Mouse (Mus musculus) MEL (cell line): ENCODE results near the gene Srsf3. TPM values are rescaled to one million over a fixed set of nuclear protein-coding genes. Genes with fewer than 3 reads are reported as not detected.
A peak's percentile ranks its signal among the peaks of the same experiment; 100 is the strongest.

ENCODE experiments used
- DNase-seq: peaks from one replicate; pipeline ENCODE4 v3.0.0; 2011; ENCODE audit warnings: low read depth, low spot score
- H3K27ac ChIP-seq: 2 replicates; pipeline ENCODE4 v1.5.1; 2012; ENCODE audit warnings: low read depth, mild to moderate bottlenecking, control low read depth, low read length, moderate library complexity; ENCODE audit not compliant: control insufficient read depth
- H3K27me3 ChIP-seq, 2 experiments: fragments of 150-350 bp in 1 of 2; sonication (generic) in 1 of 2; 2 replicates each; pipeline ENCODE4 v1.6.1; 2012; ENCODE audit warnings: low read length in 2 of 2, mild to moderate bottlenecking in 2 of 2, improper control_type of control experiment in 1 of 2, moderate library complexity in 1 of 2; ENCODE audit not compliant: insufficient read depth in 2 of 2, control insufficient read depth in 1 of 2
- H3K36me3 ChIP-seq, 2 experiments: 2 replicates each; pipeline ENCODE4 v1.6.1; 2012 to 2014; ENCODE audit warnings: low read length in 2 of 2, improper control_type of control experiment in 1 of 2, inconsistent platforms in 1 of 2, mild to moderate bottlenecking in 1 of 2; ENCODE audit not compliant: insufficient read depth in 2 of 2, control insufficient read depth in 1 of 2
- H3K4me1 ChIP-seq, 2 experiments: fragments of 150-350 bp in 1 of 2; sonication (generic) in 1 of 2; 2 replicates each; pipeline ENCODE4 v1.6.1; 2012; ENCODE audit warnings: low read length in 2 of 2, improper control_type of control experiment in 1 of 2, mild to moderate bottlenecking in 1 of 2; ENCODE audit not compliant: insufficient read depth in 2 of 2, control insufficient read depth in 1 of 2
- H3K4me3 ChIP-seq, 2 experiments: fragments of 150-350 bp in 1 of 2; sonication (generic) in 1 of 2; 2 replicates each; pipeline ENCODE4 v1.5.1; 2012; ENCODE audit warnings: low read depth in 2 of 2, low read length in 2 of 2, mild to moderate bottlenecking in 2 of 2, moderate library complexity in 2 of 2, control low read depth in 1 of 2, improper control_type of control experiment in 1 of 2; ENCODE audit not compliant: control insufficient read depth in 1 of 2, insufficient read depth in 1 of 2
- H3K79me2 ChIP-seq: 2 replicates; pipeline ENCODE4 v1.6.1; 2012; ENCODE audit warnings: mild to moderate bottlenecking, low read length, moderate library complexity; ENCODE audit not compliant: control insufficient read depth, poor library complexity, insufficient read depth
- H3K9ac ChIP-seq: 2 replicates; pipeline ENCODE4 v1.6.1; 2012; ENCODE audit warnings: low read depth, mild to moderate bottlenecking, control low read depth, low read length, moderate library complexity; ENCODE audit not compliant: control insufficient read depth, poor library complexity, severe bottlenecking
- H3K9me3 ChIP-seq: fragments of 150-350 bp; sonication (generic); replicated peaks from 2 replicates; pipeline ENCODE4 v1.6.1; 2012; ENCODE audit warnings: mild to moderate bottlenecking, low read length, improper control_type of control experiment, moderate library complexity; ENCODE audit not compliant: insufficient read depth
- CHD2 ChIP-seq: IDR thresholded peaks from 2 replicates; pipeline ENCODE4 v1.6.1; 2011; ENCODE audit warnings: low read length, improper control_type of control experiment
- E2F4 ChIP-seq: IDR thresholded peaks from 2 replicates; pipeline ENCODE4 v1.6.1; 2011; ENCODE audit warnings: low read depth, low read length, improper control_type of control experiment, borderline replicate concordance
- ELF1 ChIP-seq: IDR thresholded peaks from 2 replicates; pipeline ENCODE4 v1.6.1; 2014; ENCODE audit warnings: low read depth, mild to moderate bottlenecking, inconsistent platforms, low read length, improper control_type of control experiment, moderate library complexity
- EP300 ChIP-seq, 2 experiments: IDR thresholded peaks; 2 replicates each; pipeline ENCODE4 v1.6.1; 2011; ENCODE audit warnings: improper control_type of control experiment in 2 of 2, low read length in 2 of 2, low read depth in 1 of 2, mild to moderate bottlenecking in 1 of 2
- ETS1 ChIP-seq: IDR thresholded peaks from 2 replicates; pipeline ENCODE4 v1.6.1; 2012; ENCODE audit warnings: low read depth, mild to moderate bottlenecking, inconsistent platforms, low read length, improper control_type of control experiment, moderate library complexity
- HCFC1 ChIP-seq: IDR thresholded peaks from 2 replicates; pipeline ENCODE4 v1.6.1; 2012; ENCODE audit warnings: low read depth, mild to moderate bottlenecking, inconsistent platforms, low read length, improper control_type of control experiment, moderate library complexity
- JUND ChIP-seq: IDR thresholded peaks from 2 replicates; pipeline ENCODE4 v1.6.1; 2011; ENCODE audit warnings: low read depth, mild to moderate bottlenecking, improper control_type of control experiment, low read length
- KAT2A ChIP-seq: conservative IDR thresholded peaks from 2 replicates; pipeline ENCODE4 v1.6.1; 2012; ENCODE audit warnings: low read depth, low read length, improper control_type of control experiment, inconsistent platforms
- MAFK ChIP-seq: IDR thresholded peaks from 2 replicates; pipeline ENCODE4 v1.6.1; 2011; ENCODE audit warnings: low read depth, mild to moderate bottlenecking, low read length, improper control_type of control experiment, borderline replicate concordance
- MAZ ChIP-seq: IDR thresholded peaks from 2 replicates; pipeline ENCODE4 v1.6.1; 2012; ENCODE audit warnings: low read depth, mild to moderate bottlenecking, inconsistent platforms, low read length, improper control_type of control experiment
- MEF2A ChIP-seq: IDR thresholded peaks from 2 replicates; pipeline ENCODE4 v1.6.1; 2014; ENCODE audit warnings: low read depth, mild to moderate bottlenecking, inconsistent platforms, low read length, improper control_type of control experiment; ENCODE audit not compliant: poor library complexity, insufficient replicate concordance, severe bottlenecking; ENCODE audit errors: extremely low read depth
- MXI1 ChIP-seq: IDR thresholded peaks from 2 replicates; pipeline ENCODE4 v1.6.1; 2011; ENCODE audit warnings: mild to moderate bottlenecking, low read depth, low read length, improper control_type of control experiment
- MYC ChIP-seq: IDR thresholded peaks from 2 replicates; pipeline ENCODE4 v1.6.1; 2011; ENCODE audit warnings: low read depth, mild to moderate bottlenecking, low read length, improper control_type of control experiment, moderate library complexity
- NELFE ChIP-seq: IDR thresholded peaks from 2 replicates; pipeline ENCODE4 v1.6.1; 2011; ENCODE audit warnings: low read depth, low read length, improper control_type of control experiment
- POLR2A ChIP-seq, 2 experiments: IDR thresholded peaks; 2 replicates each; pipeline ENCODE4 v1.6.1; 2011 to 2012; ENCODE audit warnings: low read length in 2 of 2, mild to moderate bottlenecking in 2 of 2, control low read depth in 1 of 2, improper control_type of control experiment in 1 of 2, low read depth in 1 of 2, moderate library complexity in 1 of 2; ENCODE audit not compliant: control insufficient read depth in 1 of 2, insufficient read depth in 1 of 2, poor library complexity in 1 of 2
- POLR2AphosphoS2 ChIP-seq: IDR thresholded peaks from 2 replicates; pipeline ENCODE4 v1.6.1; 2011; ENCODE audit warnings: low read length, improper control_type of control experiment
- POLR2AphosphoS5 ChIP-seq: IDR thresholded peaks from 2 replicates; pipeline ENCODE4 v1.6.1; 2012; ENCODE audit warnings: low read depth, borderline replicate concordance, mild to moderate bottlenecking, inconsistent platforms, low read length, moderate library complexity, mixed read lengths
- RAD21 ChIP-seq: IDR thresholded peaks from 2 replicates; pipeline ENCODE4 v1.6.1; 2011; ENCODE audit warnings: mild to moderate bottlenecking, low read depth, low read length, improper control_type of control experiment
- RCOR1 ChIP-seq: IDR thresholded peaks from 2 replicates; pipeline ENCODE4 v1.6.1; 2012; ENCODE audit warnings: low read depth, mild to moderate bottlenecking, inconsistent platforms, low read length, improper control_type of control experiment
- SMC3 ChIP-seq: IDR thresholded peaks from 2 replicates; pipeline ENCODE4 v1.6.1; 2011; ENCODE audit warnings: low read depth, low read length, improper control_type of control experiment
- TAL1 ChIP-seq: IDR thresholded peaks from 2 replicates; pipeline ENCODE4 v1.6.1; 2012; ENCODE audit warnings: mild to moderate bottlenecking, inconsistent platforms, low read length, moderate library complexity, mixed read lengths
- TBP ChIP-seq: IDR thresholded peaks from 2 replicates; pipeline ENCODE4 v1.8.0; 2011; ENCODE audit warnings: low read depth, low read length, improper control_type of control experiment
- TCF12 ChIP-seq: IDR thresholded peaks from 2 replicates; pipeline ENCODE4 v1.6.1; 2014; ENCODE audit warnings: low read depth, mild to moderate bottlenecking, inconsistent platforms, low read length, improper control_type of control experiment, moderate library complexity
- UBTF ChIP-seq: IDR thresholded peaks from 2 replicates; pipeline ENCODE4 v1.6.1; 2012; ENCODE audit warnings: low read depth, mild to moderate bottlenecking, inconsistent platforms, low read length, improper control_type of control experiment, moderate library complexity, borderline replicate concordance; ENCODE audit not compliant: insufficient read depth
- USF2 ChIP-seq, 2 experiments: IDR thresholded peaks; 2 replicates each; pipeline ENCODE4 v1.6.1; 2011 to 2012; ENCODE audit warnings: improper control_type of control experiment in 2 of 2, low read length in 2 of 2, borderline replicate concordance in 1 of 2, inconsistent platforms in 1 of 2, low read depth in 1 of 2, mild to moderate bottlenecking in 1 of 2; ENCODE audit not compliant: insufficient read depth in 1 of 2
- ZC3H11A ChIP-seq: IDR thresholded peaks from 2 replicates; pipeline ENCODE4 v1.6.1; 2012; ENCODE audit warnings: low read depth, mild to moderate bottlenecking, inconsistent platforms, low read length, improper control_type of control experiment
- ZMIZ1 ChIP-seq: IDR thresholded peaks from 2 replicates; pipeline ENCODE4 v1.6.1; 2012; ENCODE audit warnings: low read depth, mild to moderate bottlenecking, inconsistent platforms, low read length, improper control_type of control experiment, moderate library complexity
- ZNF384 ChIP-seq: IDR thresholded peaks from 2 replicates; pipeline ENCODE4 v1.6.1; 2012; ENCODE audit warnings: low read depth, mild to moderate bottlenecking, inconsistent platforms, low read length, improper control_type of control experiment
- polyA plus RNA-seq, 2 experiments: library from polyadenylated mRNA; stranded (reverse) in 1 of 2; unstranded in 1 of 2; fragments of >175 nt in 1 of 2; fragments of >200 nt in 1 of 2; gene quantifications; 2 replicates each; pipeline versions ENCODE4 v1.2.1 to v1.2.4; 2012; ENCODE audit warnings: low replicate concordance in 2 of 2, low read depth in 1 of 2; ENCODE audit not compliant: insufficient read length in 2 of 2, insufficient read depth in 1 of 2, missing spikeins in 1 of 2
- total RNA-seq: library from RNA; depleted of rRNA; stranded (reverse); fragments of 300-350 nt; gene quantifications from 2 replicates; pipeline ENCODE4 v1.2.3, GENCODE M21; 2012

Gene Srsf3
- total and polyA plus RNA-seq, 3 experiments: 326 to 556 (median 367) TPM

- TF ChIP-seq MXI1 (no peak), HCFC1 (no peak), ZNF384 (no peak), ZC3H11A (no peak), ETS1 (no peak), MEF2A (no peak)
- TF ChIP-seq, all 39 proteins: peak for 0
- no peak for DNase-seq
Measured at GRCm38 (mm10) chr17:29007243-29007640, 25.2 kb upstream of the Srsf3 start.

GRCm38 (mm10) chr17:29007641-29008325 is 24.6 kb upstream of the Srsf3 start, which contains the start of gene Stk38:
Stk38 (minus strand) TSS chr17:29007995.
- DNase-seq: peak; percentile 87
- Histone ChIP-seq H3K27ac (peak within 1 kb of the TSS; percentile 82), H3K36me3 (peaks cover 0 to 15% of the 10 kb centered on the region in 2 experiments; a peak in 2 of 4 replicates)
- TF ChIP-seq CHD2 (no peak), ELF1 (peak; percentile 21; the same call in 1 of the 2 replicates), POLR2AphosphoS2 (peak; percentile 54; the same call in 1 of the 2 replicates), TBP (peak; percentile 72), EP300 (IDR thresholded peaks at IDR 0.05; ENCODE audit: low read depth in 1 of 2, low read length in 2 of 2) (peak in 1 of 2 experiments; percentile 28; a peak in 1 of 4 replicates), MYC (no peak), MXI1 (no peak; the same call in 1 of the 2 replicates), ZC3H11A (no peak), MEF2A (no peak), USF2 (IDR thresholded peaks at IDR 0.05; ENCODE audit: borderline replicate concordance in 1 of 2, insufficient read depth in 1 of 2, low read depth in 1 of 2, low read length in 2 of 2) (no peak), RCOR1 (no peak), SMC3 (no peak), UBTF (0 out of 2 replicates have a peak, but pooled peaks have one; percentile 58), MAZ (peak; percentile 61; the same call in 1 of the 2 replicates), ZNF384 (no peak), JUND (no peak), POLR2AphosphoS5 (no peak), ZMIZ1 (peak; percentile 75; the same call in 1 of the 2 replicates), RAD21 (no peak), MAFK (no peak), POLR2A (IDR thresholded peaks at IDR 0.05; ENCODE audit: control insufficient read depth in 1 of 2, insufficient read depth in 1 of 2, low read depth in 1 of 2, low read length in 2 of 2, poor library complexity in 1 of 2) (peak; percentile 60 to 94; a peak in 3 of 4 replicates), E2F4 (no peak), TCF12 (peak; percentile 65; the same call in 1 of the 2 replicates), TAL1 (no peak), KAT2A (no peak), HCFC1 (peak; percentile 71), NELFE (peak; percentile 80)

More at GRCm38 (mm10) chr17:29007243-29007640, 25.2 kb upstream of the Srsf3 start:
- H3K9ac ChIP-seq: peak overlapping the region; percentile 89
- H3K79me2 ChIP-seq: peaks cover 24% of the 10 kb centered on the region
- peaks cover 5 to 20% of the 10 kb centered on the region in 2 experiments for H3K4me1 ChIP-seq
- peak overlapping the region; percentile 78 to 83 for H3K4me3 ChIP-seq
- peaks cover 0 to 17% of the 10 kb centered on the region in 2 experiments; a peak in 2 of 4 replicates for H3K36me3 ChIP-seq
- H3K9me3 ChIP-seq: no peaks in the 10 kb centered on the region
- H3K27ac ChIP-seq: peak overlapping the region; percentile 68
- H3K27me3 ChIP-seq: no peaks in the 10 kb centered on the region

More at GRCm38 (mm10) chr17:29007641-29008325, 24.6 kb upstream of the Srsf3 start, which contains the start of gene Stk38:
- Histone ChIP-seq H3K79me2 (peaks cover 22% of the 10 kb centered on the region), H3K9ac (peak within 1 kb of the TSS; percentile 89), H3K4me1 (peaks cover 5 to 18% of the 10 kb centered on the region in 2 experiments), H3K9me3 (no peaks in the 10 kb centered on the region), H3K4me3 (peak within 1 kb of the TSS; percentile 78 to 83), H3K27me3 (no peaks in the 10 kb centered on the region)
